Mouse (Mus musculus) lung, adult 10 weeks (tissue): ENCODE results near the gene Mroh8. TPM values are rescaled to one million over a fixed set of nuclear protein-coding genes. Genes with fewer than 3 reads are reported as not detected.

Experiments used
- polyA plus RNA-seq: library from polyadenylated mRNA; stranded (reverse); fragments of 350-450 nt; fragmentation: Illumina TruSeq; extraction: RNeasy Lipid Tissue Mini Kit (QIAGEN cat#74804); gene quantifications from one replicate; pipeline ENCODE4 v1.2.3, GENCODE M21; 2014; ENCODE audit warnings: low read depth, low replicate concordance; ENCODE audit not compliant: insufficient read depth

Mroh8 gene
- not detected for polyA plus RNA-seq

GRCm38 (mm10) chr2:157279416-157279800 lies at the start of gene Mroh8:
Gene Mroh8, minus strand, starts transcription at chr2:157279549.

GRCm38 (mm10) chr2:157278717-157279415 lies 483 bp downstream of the Mroh8 start, which contains the start of gene Rpn2:
Gene Rpn2, plus strand, starts transcription at chr2:157279017.

GRCm38 (mm10) chr2:157204366-157205218 lies 74.8 kb downstream of the Mroh8 start, which contains the start of gene Rbl1:
Gene Rbl1, minus strand, starts transcription at chr2:157204534.

Other genes starting within 250 kb of the Mroh8 start
- gene Soga1, start 200.3 kb downstream of the Mroh8 start, polyA plus RNA-seq, result 3.7 TPM
- gene Tldc2, start 192.5 kb downstream of the Mroh8 start, polyA plus RNA-seq, result not detected
- 68.5 TPM for gene Samhd1, start 144.3 kb downstream of the Mroh8 start, polyA plus RNA-seq
- gene Rbl1, start 75.0 kb downstream of the Mroh8 start, polyA plus RNA-seq, result 4.2 TPM
- gene Rpn2, start 532 bp downstream of the Mroh8 start, polyA plus RNA-seq, result 124 TPM
- gene Ghrh, start 68.0 kb upstream of the Mroh8 start, polyA plus RNA-seq, result not detected
- gene Manbal, start 88.0 kb upstream of the Mroh8 start, polyA plus RNA-seq, result 60.6 TPM
- gene Src, start 138.9 kb upstream of the Mroh8 start, polyA plus RNA-seq, result 20.5 TPM